Mouse (Mus musculus): ENCODE data around the gene Neu2.

DNA sequence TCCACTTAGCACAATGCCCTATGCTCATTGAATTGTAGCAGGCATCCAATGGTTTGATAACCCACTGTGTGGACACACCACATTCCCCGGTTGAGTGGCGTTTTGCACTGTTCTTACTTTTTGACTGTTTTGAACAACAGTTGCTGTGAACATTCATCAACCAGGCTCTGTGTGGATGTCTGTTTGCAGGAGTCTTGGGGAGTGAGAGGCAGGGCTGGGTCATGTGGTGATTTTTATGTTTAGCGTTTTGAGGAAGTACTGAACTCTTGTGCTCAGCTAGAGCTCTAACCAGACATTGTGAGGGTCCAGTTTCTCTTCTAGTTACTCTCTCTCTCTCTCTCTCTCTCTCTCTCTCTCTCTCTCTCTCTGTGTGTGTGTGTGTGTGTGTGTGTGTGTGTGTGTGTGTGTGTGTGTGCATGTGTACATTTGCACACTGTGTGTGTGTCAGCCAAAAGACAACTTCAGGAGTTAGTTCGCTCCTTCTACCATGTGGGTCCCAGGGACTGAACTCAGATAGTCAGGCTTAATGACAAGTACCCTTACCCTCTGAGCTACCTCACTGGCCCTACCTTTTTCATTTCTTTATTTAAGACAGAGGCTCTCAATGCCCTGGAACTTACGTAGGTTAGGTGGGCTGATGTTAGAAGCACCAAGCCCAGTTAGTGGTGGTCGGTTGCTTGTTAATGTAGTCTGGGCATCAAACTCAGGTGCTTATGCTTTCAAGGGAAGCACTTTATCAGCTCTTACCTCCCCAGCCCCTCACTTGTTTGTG is 115.8 kb downstream of the Neu2 start:
- TF ChIP-seq CTCF (IDR thresholded peaks at IDR 0.05; ENCODE audit: control insufficient read depth, insufficient read depth, low read length) (no peak), POLR2A (IDR thresholded peaks at IDR 0.05; ENCODE audit: borderline replicate concordance, control insufficient read depth, low read depth, low read length) (no peak)
